Mouse (Mus musculus): ENCODE measurements around the gene Prmt8. TPM values are rescaled to one million over a fixed set of nuclear protein-coding genes. Genes with fewer than 3 reads are reported as not detected.

Prmt8 gene
- polyA plus RNA-seq, 1 experiment from 2014 or later: 46.3 TPM

GRCm38 (mm10) chr6:127752681-127753080 is 16.6 kb downstream of the Prmt8 start:
- ATAC-seq (ENCODE audit: low FRiP score) (peak; percentile 15; the same call in 1 of the 2 replicates), DNase-seq (ENCODE audit: low spot score) (no peak)
- H3K27ac ChIP-seq (ENCODE audit: low read depth, low read length): peak overlapping the region; percentile 25

GRCm38 (mm10) chr6:127751499-127751898 is 17.8 kb downstream of the Prmt8 start:
- WGBS: 56% methylated on average over 9 of the region's 9 CpGs
- ATAC-seq (ENCODE audit: low FRiP score): no peak

More at GRCm38 (mm10) chr6:127752681-127753080, 16.6 kb downstream of the Prmt8 start:
- no peaks in the 10 kb centered on the region for H3K36me3 ChIP-seq (ENCODE audit: control insufficient read depth, insufficient read depth, low read length)
- H3K4me3 ChIP-seq (ENCODE audit: low read depth, low read length): no peak overlapping the region
- no peaks in the 10 kb centered on the region for H3K27me3 ChIP-seq (ENCODE audit: control insufficient read depth, insufficient read depth, low read length)
- peaks cover 9% of the 10 kb centered on the region for H3K4me1 ChIP-seq (replicated peaks; ENCODE audit: control insufficient read depth, insufficient read depth, low read length)
- no peaks in the 10 kb centered on the region for H3K9me3 ChIP-seq (ENCODE audit: control insufficient read depth, low read length)
- no peak overlapping the region for H3K9ac ChIP-seq (ENCODE audit: low read depth, low read length)
- H3K4me2 ChIP-seq (replicated peaks; ENCODE audit: low read depth, low read length): no peak overlapping the region
- WGBS: 37% methylated on average over 3 of the region's 3 CpGs

GRCm38 (mm10) chr6:127748793-127749192 is 20.5 kb downstream of the Prmt8 start:
- ATAC-seq (ENCODE audit: low FRiP score) (no peak), DNase-seq (ENCODE audit: low spot score) (no peak)
- Histone ChIP-seq H3K9ac (ENCODE audit: low read depth, low read length) (no peak overlapping the region), H3K4me3 (ENCODE audit: low read depth, low read length) (no peak overlapping the region), H3K36me3 (ENCODE audit: control insufficient read depth, insufficient read depth, low read length) (no peaks in the 10 kb centered on the region), H3K9me3 (ENCODE audit: control insufficient read depth, low read length) (no peaks in the 10 kb centered on the region), H3K27ac (ENCODE audit: low read depth, low read length) (no peak overlapping the region), H3K4me2 (replicated peaks; ENCODE audit: low read depth, low read length) (no peak overlapping the region), H3K27me3 (ENCODE audit: control insufficient read depth, insufficient read depth, low read length) (no peaks in the 10 kb centered on the region), H3K4me1 (replicated peaks; ENCODE audit: control insufficient read depth, insufficient read depth, low read length) (peaks cover 9% of the 10 kb centered on the region)
- 88% methylated on average over 8 of the region's 8 CpGs for WGBS

More at GRCm38 (mm10) chr6:127751499-127751898, 17.8 kb downstream of the Prmt8 start:
- no peak overlapping the region for H3K9ac ChIP-seq (ENCODE audit: low read depth, low read length)
- no peak overlapping the region; the same call in 1 of the 2 replicates for H3K27ac ChIP-seq (ENCODE audit: low read depth, low read length)
- H3K9me3 ChIP-seq (ENCODE audit: control insufficient read depth, low read length): no peaks in the 10 kb centered on the region
- no peaks in the 10 kb centered on the region for H3K36me3 ChIP-seq (ENCODE audit: control insufficient read depth, insufficient read depth, low read length)
- no peak overlapping the region for H3K4me3 ChIP-seq (ENCODE audit: low read depth, low read length)
- DNase-seq (ENCODE audit: low spot score): peak; percentile 51
- peaks cover 9% of the 10 kb centered on the region for H3K4me1 ChIP-seq (replicated peaks; ENCODE audit: control insufficient read depth, insufficient read depth, low read length)
- H3K4me2 ChIP-seq (replicated peaks; ENCODE audit: low read depth, low read length): no peak overlapping the region
- H3K27me3 ChIP-seq (ENCODE audit: control insufficient read depth, insufficient read depth, low read length): no peaks in the 10 kb centered on the region

- Histone ChIP-seq H3K4me2 (replicated peaks; ENCODE audit: low read depth, low read length) (no peak overlapping the region), H3K36me3 (ENCODE audit: control insufficient read depth, insufficient read depth, low read length) (no peaks in the 10 kb centered on the region), H3K9ac (ENCODE audit: low read depth, low read length) (no peak overlapping the region), H3K4me3 (ENCODE audit: low read depth, low read length) (no peak overlapping the region), H3K27me3 (ENCODE audit: control insufficient read depth, insufficient read depth, low read length) (no peaks in the 10 kb centered on the region), H3K27ac (ENCODE audit: low read depth, low read length) (no peak overlapping the region), H3K9me3 (ENCODE audit: control insufficient read depth, low read length) (no peaks in the 10 kb centered on the region), H3K4me1 (replicated peaks; ENCODE audit: control insufficient read depth, insufficient read depth, low read length) (peaks cover 4% of the 10 kb centered on the region)
- 92% methylated on average over 12 of the region's 12 CpGs for WGBS
- no peak for ATAC-seq (ENCODE audit: low FRiP score)
- no peak for DNase-seq (ENCODE audit: low spot score)
These were observed 27.0 kb downstream of the Prmt8 start for GRCm38 (mm10) chr6:127742290-127742689.

- Histone ChIP-seq H3K9ac (ENCODE audit: low read depth, low read length) (no peak overlapping the region), H3K27me3 (ENCODE audit: control insufficient read depth, insufficient read depth, low read length) (no peaks in the 10 kb centered on the region), H3K27ac (ENCODE audit: low read depth, low read length) (no peak overlapping the region), H3K4me2 (replicated peaks; ENCODE audit: low read depth, low read length) (no peak overlapping the region), H3K9me3 (ENCODE audit: control insufficient read depth, low read length) (no peaks in the 10 kb centered on the region), H3K4me3 (ENCODE audit: low read depth, low read length) (no peak overlapping the region), H3K4me1 (replicated peaks; ENCODE audit: control insufficient read depth, insufficient read depth, low read length) (peaks cover 4% of the 10 kb centered on the region), H3K36me3 (ENCODE audit: control insufficient read depth, insufficient read depth, low read length) (no peaks in the 10 kb centered on the region)
- DNase-seq (ENCODE audit: low spot score) (no peak), ATAC-seq (ENCODE audit: low FRiP score) (0 out of 2 replicates have a peak, but pooled peaks have one; percentile 8)
- 82% methylated on average over 6 of the region's 6 CpGs for WGBS
These were observed 28.1 kb downstream of the Prmt8 start for GRCm38 (mm10) chr6:127741162-127741561.

GRCm38 (mm10) chr6:127740711-127741110 is 28.6 kb downstream of the Prmt8 start:
- Histone ChIP-seq H3K9me3 (ENCODE audit: control insufficient read depth, low read length) (no peaks in the 10 kb centered on the region), H3K4me1 (replicated peaks; ENCODE audit: control insufficient read depth, insufficient read depth, low read length) (peaks cover 5% of the 10 kb centered on the region), H3K4me2 (replicated peaks; ENCODE audit: low read depth, low read length) (no peak overlapping the region), H3K9ac (ENCODE audit: low read depth, low read length) (no peak overlapping the region), H3K36me3 (ENCODE audit: control insufficient read depth, insufficient read depth, low read length) (no peaks in the 10 kb centered on the region), H3K4me3 (ENCODE audit: low read depth, low read length) (no peak overlapping the region), H3K27ac (ENCODE audit: low read depth, low read length) (no peak overlapping the region), H3K27me3 (ENCODE audit: control insufficient read depth, insufficient read depth, low read length) (no peaks in the 10 kb centered on the region)
- DNase-seq (ENCODE audit: low spot score) (no peak), ATAC-seq (ENCODE audit: low FRiP score) (peak; percentile 48; the same call in 1 of the 2 replicates)
- WGBS: 79% methylated on average over 9 of the region's 9 CpGs

- no peak overlapping the region for H3K4me3 ChIP-seq (ENCODE audit: low read depth, low read length)
- H3K27ac ChIP-seq (ENCODE audit: low read depth, low read length): no peak overlapping the region
- no peak overlapping the region for H3K4me2 ChIP-seq (replicated peaks; ENCODE audit: low read depth, low read length)
- H3K36me3 ChIP-seq (ENCODE audit: control insufficient read depth, insufficient read depth, low read length): no peaks in the 10 kb centered on the region
- DNase-seq (ENCODE audit: low spot score): no peak
- no peak for ATAC-seq (ENCODE audit: low FRiP score)
- no peaks in the 10 kb centered on the region for H3K9me3 ChIP-seq (ENCODE audit: control insufficient read depth, low read length)
- whole genome bisulfite sequencing: 71% methylated on average over 5 of the region's 5 CpGs
- H3K27me3 ChIP-seq (ENCODE audit: control insufficient read depth, insufficient read depth, low read length): no peaks in the 10 kb centered on the region
- no peak overlapping the region for H3K9ac ChIP-seq (ENCODE audit: low read depth, low read length)
- H3K4me1 ChIP-seq (replicated peaks; ENCODE audit: control insufficient read depth, insufficient read depth, low read length): peaks cover 10% of the 10 kb centered on the region
These were observed 29.4 kb downstream of the Prmt8 start for GRCm38 (mm10) chr6:127739921-127740320.

GRCm38 (mm10) chr6:127735130-127735981 is 33.9 kb downstream of the Prmt8 start:
- Histone ChIP-seq H3K36me3 (ENCODE audit: control insufficient read depth, insufficient read depth, low read length) (no peaks in the 10 kb centered on the region), H3K4me1 (replicated peaks; ENCODE audit: control insufficient read depth, insufficient read depth, low read length) (peaks cover 6% of the 10 kb centered on the region; the same call in 1 of the 2 replicates), H3K27me3 (ENCODE audit: control insufficient read depth, insufficient read depth, low read length) (no peaks in the 10 kb centered on the region), H3K4me2 (replicated peaks; ENCODE audit: low read depth, low read length) (no peak overlapping the region), H3K9ac (ENCODE audit: low read depth, low read length) (no peak overlapping the region), H3K4me3 (ENCODE audit: low read depth, low read length) (no peak overlapping the region), H3K9me3 (ENCODE audit: control insufficient read depth, low read length) (no peaks in the 10 kb centered on the region), H3K27ac (ENCODE audit: low read depth, low read length) (peak overlapping the region; percentile 47)
- peak; percentile 44 for DNase-seq (ENCODE audit: low spot score)
- 50% methylated on average over 13 of the region's 13 CpGs for WGBS
- ATAC-seq (ENCODE audit: low FRiP score): peak; percentile 89

- H3K27ac ChIP-seq (ENCODE audit: low read depth, low read length): peak overlapping the region; percentile 40; the same call in 1 of the 2 replicates
- DNase-seq (ENCODE audit: low spot score) (no peak), ATAC-seq (ENCODE audit: low FRiP score) (0 out of 2 replicates have a peak, but pooled peaks have one; percentile 7)
- H3K4me3 ChIP-seq (ENCODE audit: low read depth, low read length): no peak overlapping the region
- H3K9ac ChIP-seq (ENCODE audit: low read depth, low read length): no peak overlapping the region
- 33% methylated on average over 8 of the region's 8 CpGs for WGBS
- peaks cover 6% of the 10 kb centered on the region for H3K4me1 ChIP-seq (replicated peaks; ENCODE audit: control insufficient read depth, insufficient read depth, low read length)
- H3K36me3 ChIP-seq (ENCODE audit: control insufficient read depth, insufficient read depth, low read length): no peaks in the 10 kb centered on the region
- no peaks in the 10 kb centered on the region for H3K9me3 ChIP-seq (ENCODE audit: control insufficient read depth, low read length)
- H3K4me2 ChIP-seq (replicated peaks; ENCODE audit: low read depth, low read length): no peak overlapping the region
- H3K27me3 ChIP-seq (ENCODE audit: control insufficient read depth, insufficient read depth, low read length): no peaks in the 10 kb centered on the region
These were observed 46.1 kb downstream of the Prmt8 start for GRCm38 (mm10) chr6:127723126-127723525.
